Mouse (Mus musculus): ENCODE data around the gene Phf11c.
"Not testable (repeated sequence)": the region's sequence is repeated elsewhere in the genome, so short reads cannot be mapped to it uniquely, and the experiment has no call there.

Gene Phf11c

DNA sequence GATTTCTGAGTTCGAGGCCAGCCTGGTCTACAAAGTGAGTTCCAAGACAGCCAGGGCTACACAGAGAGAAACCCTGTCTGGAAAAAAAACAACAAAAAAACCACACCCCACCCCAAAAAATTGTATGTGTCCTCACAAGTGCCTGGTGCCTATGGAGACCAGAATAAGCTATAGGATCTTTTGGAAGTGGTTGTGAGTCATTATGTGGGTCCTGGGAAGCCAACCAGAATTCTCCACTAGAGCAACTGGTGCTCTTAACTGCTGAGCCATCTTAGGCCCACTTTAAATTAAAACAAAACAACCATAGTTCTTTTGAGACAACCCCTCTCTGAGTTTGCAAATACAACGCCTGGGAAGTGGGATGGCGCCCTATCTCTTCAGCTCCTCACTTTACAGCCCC is at the start of gene Phf11c:
Gene Phf11c, minus strand, starts transcription at position 101 of the 400 bp plus-strand sequence.
- no peak for DNase-seq (ENCODE audit: extremely low read depth, insufficient read length, low spot score)

- DNase-seq (ENCODE audit: extremely low read depth, insufficient read length, low spot score), result no peak
These were observed 46.3 kb upstream of the Phf11c start for GRCm38 (mm10) chr14:59441472-59441805.

GRCm38 (mm10) chr14:59440558-59441471 is 45.6 kb upstream of the Phf11c start, which contains the start of the genes Setdb2 and Cab39l:
Gene Setdb2, minus strand, starts transcription at chr14:59440884.
Gene Cab39l, plus strand, starts transcription at chr14:59440972.
- peak; percentile 96 for DNase-seq (ENCODE audit: extremely low read depth, insufficient read length, low spot score)

DNA sequence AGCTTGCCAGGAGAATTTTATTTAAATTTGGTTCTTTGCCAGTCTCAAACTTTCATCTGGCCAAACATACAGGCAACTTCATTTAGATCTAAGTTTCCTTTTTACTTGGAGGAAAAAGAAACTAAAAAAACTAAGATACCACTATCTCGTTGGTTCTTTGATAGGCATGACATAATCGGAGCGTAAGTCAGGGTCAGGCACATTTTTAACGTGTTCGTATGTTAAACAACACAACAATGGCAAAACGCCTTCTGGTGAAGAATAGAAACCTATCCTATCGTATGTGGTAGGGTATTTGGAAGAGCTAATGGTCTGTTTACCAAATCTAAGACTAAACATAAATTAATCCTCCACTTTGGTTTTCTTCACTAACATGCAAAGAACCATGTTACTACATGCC is 44.9 kb upstream of the Phf11c start:
- peak; percentile 13 for DNase-seq (ENCODE audit: extremely low read depth, insufficient read length, low spot score)

GRCm38 (mm10) chr14:59438505-59438904 is 43.3 kb upstream of the Phf11c start:
- DNase-seq (ENCODE audit: extremely low read depth, insufficient read length, low spot score), result no peak

DNA sequence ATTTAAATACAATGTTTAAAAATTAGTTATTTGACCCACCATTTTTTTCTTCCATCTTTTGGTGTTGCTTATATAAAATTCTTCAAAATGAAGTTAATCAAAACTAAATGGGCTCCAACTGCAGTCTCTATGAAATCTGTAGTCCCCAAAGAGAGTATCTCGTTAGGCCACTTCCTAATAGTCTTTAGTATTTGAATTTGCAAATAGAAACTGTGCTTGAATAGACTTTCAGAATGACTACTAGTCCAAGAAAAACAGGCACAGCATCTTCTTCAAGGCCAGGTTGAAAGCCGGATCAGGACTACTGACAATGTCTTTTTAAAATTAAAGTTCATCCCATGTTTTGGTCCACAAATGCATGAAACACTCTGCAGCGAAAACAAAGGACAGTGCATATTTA is 42.2 kb upstream of the Phf11c start:
- no peak for DNase-seq (ENCODE audit: extremely low read depth, insufficient read length, low spot score)

- DNase-seq (ENCODE audit: extremely low read depth, insufficient read length, low spot score), result no peak
These were observed 40.0 kb upstream of the Phf11c start for GRCm38 (mm10) chr14:59435206-59435605.

DNA sequence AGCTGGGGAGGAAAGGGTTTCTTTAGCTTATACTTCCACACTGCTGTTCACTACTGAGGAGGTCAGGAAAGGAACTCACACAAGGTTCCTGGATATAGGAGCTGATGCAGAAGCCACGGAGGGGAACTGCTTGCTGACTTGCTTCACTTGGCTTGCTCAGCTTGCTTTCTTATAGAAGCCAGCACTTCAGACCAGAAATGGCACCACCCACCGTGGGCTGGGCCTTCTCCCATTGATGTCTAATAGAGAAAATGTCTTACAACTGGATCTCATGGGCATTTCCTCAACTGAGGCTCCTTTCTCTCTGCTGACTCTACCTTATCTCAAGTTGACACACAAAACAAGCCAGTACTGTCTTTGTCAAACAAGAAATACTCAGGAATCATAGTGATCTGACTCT is 38.7 kb upstream of the Phf11c start:
- no peak for DNase-seq (ENCODE audit: extremely low read depth, insufficient read length, low spot score)

GRCm38 (mm10) chr14:59430556-59430955 is 35.4 kb upstream of the Phf11c start:
- no peak for DNase-seq (ENCODE audit: extremely low read depth, insufficient read length, low spot score)

- no peak for DNase-seq (ENCODE audit: extremely low read depth, insufficient read length, low spot score)
These were observed 27.9 kb upstream of the Phf11c start for GRCm38 (mm10) chr14:59422912-59423663.

DNA sequence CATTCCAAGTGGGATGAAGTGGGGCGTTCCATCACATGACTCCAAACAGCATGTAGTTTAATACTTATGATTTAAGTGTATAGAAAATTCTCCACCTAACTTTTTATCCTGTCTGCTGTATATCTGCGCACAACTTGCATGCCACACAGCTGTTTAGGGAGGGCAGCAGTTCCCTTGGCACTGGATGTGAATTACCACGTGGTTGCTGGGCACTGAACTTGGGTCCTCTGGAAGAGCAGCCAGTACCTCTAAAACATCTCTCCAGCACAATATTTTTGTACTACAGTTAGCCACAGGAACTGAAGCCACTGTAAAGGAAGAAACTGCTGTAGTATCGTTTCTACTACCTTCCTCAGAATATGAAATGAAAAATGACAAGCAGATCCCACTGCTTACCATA is 23.0 kb upstream of the Phf11c start:
- no peak for DNase-seq (ENCODE audit: extremely low read depth, insufficient read length, low spot score)

DNA sequence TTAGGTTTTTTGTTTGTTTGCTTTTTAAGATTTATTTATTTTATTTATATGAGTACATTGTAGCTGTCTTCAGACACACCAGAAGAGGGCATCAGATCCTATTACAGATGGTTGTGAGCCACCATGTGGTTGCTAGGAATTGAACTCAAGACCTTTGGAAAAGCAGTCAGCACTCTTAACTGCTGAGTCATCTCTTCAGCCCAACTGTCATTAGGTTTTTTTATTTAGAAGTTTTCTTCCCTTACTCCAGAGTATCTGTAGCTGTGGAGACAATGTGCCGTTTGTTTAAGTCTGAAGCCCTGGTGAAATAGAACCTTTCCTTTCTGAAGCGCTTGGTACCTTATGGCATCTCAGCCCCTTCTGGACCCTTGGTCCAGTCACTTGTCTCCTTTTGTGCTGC is 19.8 kb upstream of the Phf11c start:
- not testable (repeated sequence) for DNase-seq (ENCODE audit: extremely low read depth, insufficient read length, low spot score)

GRCm38 (mm10) chr14:59396999-59397398 is 1.8 kb upstream of the Phf11c start:
- no peak for DNase-seq (ENCODE audit: extremely low read depth, insufficient read length, low spot score)

DNA sequence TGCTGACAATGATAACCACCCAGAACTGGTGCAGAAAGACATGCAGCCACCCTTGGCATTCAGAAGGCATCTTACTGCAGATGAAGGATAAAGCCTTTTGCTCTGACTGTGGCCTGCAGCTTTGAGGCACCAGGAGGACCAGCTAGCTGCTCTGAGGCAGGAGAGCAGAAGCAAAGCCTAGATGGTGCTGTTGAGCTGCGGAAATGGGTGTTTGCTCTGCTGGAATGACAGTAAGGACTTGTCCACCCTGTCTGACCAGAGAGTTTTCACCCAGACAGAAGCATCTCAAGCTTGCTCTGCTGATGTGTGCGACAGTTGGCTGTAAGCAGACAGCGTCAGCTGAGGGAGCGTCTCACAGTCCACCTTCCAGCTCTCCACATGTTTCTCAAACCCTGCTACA is 5.0 kb downstream of the Phf11c start:
- not testable (repeated sequence) for DNase-seq (ENCODE audit: extremely low read depth, insufficient read length, low spot score)

DNA sequence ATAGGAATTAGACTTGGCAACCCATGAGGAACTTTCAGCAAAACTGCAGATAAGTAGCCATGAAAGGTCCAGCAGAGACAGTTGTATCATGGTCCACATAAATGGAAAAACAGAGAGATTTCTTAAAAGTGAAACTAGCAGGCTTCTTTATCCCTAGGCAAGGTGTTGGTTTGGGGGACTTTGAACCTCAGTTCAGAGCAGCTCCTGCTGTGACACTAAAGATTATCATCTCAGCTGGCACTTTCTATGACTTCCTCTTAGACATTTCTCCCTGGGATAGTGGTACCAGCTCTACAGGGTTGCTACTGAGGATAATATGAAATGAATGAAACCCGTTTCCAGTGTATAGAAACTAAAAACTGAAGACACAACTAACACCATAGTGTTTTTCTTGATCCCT is 5.6 kb downstream of the Phf11c start:
- no peak for DNase-seq (ENCODE audit: extremely low read depth, insufficient read length, low spot score)

DNA sequence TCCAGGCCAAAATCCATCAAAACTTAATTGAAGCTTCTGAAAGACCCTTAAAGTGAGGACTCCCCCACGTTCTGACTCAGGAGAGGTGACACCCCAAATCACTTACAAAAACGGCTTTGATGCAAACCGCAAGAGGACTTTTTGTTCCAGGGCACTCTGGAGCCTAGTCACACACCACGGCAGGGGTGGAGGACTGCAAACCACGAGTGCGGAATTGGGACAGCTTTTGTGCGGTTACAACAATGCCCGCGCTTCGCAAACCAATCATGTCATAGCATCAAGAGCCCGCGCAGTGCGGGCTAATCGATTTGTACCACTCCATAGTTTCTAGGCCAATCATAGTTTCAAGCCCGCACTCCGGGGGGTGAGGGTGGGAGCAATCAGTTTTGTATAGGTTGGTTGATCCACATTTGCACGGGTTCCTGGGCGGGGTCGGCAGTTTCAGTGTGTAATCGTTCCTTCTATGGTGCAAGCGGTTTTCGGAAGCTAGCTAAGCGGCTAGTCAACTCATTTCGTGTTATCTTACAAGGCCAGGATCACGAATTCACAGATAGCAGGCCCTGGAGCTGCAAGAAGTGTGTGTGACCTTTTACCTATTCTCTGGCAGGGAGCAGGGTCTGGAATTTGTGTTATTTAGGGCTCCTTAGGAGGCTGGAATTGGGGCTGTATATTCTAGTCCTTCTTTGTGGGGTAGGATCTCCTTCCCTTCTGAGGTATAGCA is 24.7 kb downstream of the Phf11c start:
- DNase-seq (ENCODE audit: extremely low read depth, insufficient read length, low spot score), result no peak

- DNase-seq (ENCODE audit: extremely low read depth, insufficient read length, low spot score), result no peak
These were observed 28.6 kb downstream of the Phf11c start for GRCm38 (mm10) chr14:59366386-59367105.

DNA sequence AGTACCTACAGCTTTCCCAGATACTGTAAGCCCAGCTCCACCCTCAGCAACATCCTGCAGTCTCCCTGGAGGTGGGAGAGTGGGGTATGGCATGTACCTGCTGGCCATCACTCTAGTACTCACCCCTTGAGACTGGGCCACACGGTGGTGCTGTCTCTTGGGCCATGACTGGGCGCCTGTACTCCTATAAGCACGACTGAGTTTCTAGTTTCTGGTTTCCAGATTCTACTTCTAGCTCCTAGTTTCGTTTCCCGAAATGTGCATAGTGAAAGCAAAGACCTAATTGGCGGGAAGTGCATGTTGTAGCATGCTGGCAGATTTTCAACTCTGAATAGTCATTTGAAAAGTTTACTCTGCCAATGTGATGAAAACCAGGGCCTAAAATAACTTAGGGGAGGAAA is 29.9 kb downstream of the Phf11c start, which contains the start of gene Phf11d:
Gene Phf11d, minus strand, starts transcription at position 227 of the 401 bp plus-strand sequence.
- DNase-seq (ENCODE audit: extremely low read depth, insufficient read length, low spot score), result peak; percentile 61

- DNase-seq (ENCODE audit: extremely low read depth, insufficient read length, low spot score), result peak; percentile 4
These were observed 54.0 kb downstream of the Phf11c start, which contains the start of gene Phf11b for GRCm38 (mm10) chr14:59341189-59341588. Gene Phf11b, minus strand, starts transcription at chr14:59341351.

GRCm38 (mm10) chr14:59339541-59339940 is 55.6 kb downstream of the Phf11c start:
- no peak for DNase-seq (ENCODE audit: extremely low read depth, insufficient read length, low spot score)
